Mouse (Mus musculus) layer of hippocampus, postnatal 25 days (tissue): Measurements from ENCODE around the gene Cpm. TPM values are rescaled to one million over a fixed set of nuclear protein-coding genes. Genes with fewer than 3 reads are reported as not detected.

Source experiments
- DNase-seq, 2 experiments: peaks; one replicate each; pipeline ENCODE4 v3.0.0; 2022; ENCODE audit warnings: mixed read lengths in 2 of 2, low spot score in 1 of 2; ENCODE audit errors: extremely low spot score in 1 of 2
- total RNA-seq, 2 experiments: library from RNA; stranded (reverse); gene quantifications; 2 replicates each; pipeline ENCODE4 v1.2.3; 2021

Cpm gene
- total RNA-seq, 2 experiments from 2014 or later, result 8.5 to 11.4 TPM

- DNase-seq, result no peak
Observed at GRCm38 (mm10) chr10:117604624-117605282, 24.5 kb upstream of the Cpm start.

GRCm38 (mm10) chr10:117605283-117606243 is 23.7 kb upstream of the Cpm start:
- DNase-seq, result no peak

DNA sequence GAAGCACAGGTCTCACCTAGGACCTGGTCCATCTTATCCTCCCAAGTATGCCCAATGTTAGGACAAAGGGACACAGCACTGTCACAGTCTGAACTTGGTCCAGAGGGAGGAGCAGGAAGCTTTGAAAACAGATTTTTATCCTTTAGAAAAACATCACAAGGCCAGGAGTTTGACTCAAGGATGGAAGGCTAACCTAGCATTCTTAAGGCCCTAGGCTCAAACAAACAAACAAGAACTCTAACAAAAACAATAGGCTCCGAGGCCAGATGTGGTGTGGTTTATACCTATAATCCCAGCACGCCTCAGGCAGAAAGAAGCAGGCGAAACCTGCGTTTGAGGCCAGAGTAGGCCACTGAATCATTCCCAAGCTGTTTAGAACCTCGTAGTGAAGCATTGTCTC is 22.9 kb upstream of the Cpm start:
- no peak for DNase-seq

DNA sequence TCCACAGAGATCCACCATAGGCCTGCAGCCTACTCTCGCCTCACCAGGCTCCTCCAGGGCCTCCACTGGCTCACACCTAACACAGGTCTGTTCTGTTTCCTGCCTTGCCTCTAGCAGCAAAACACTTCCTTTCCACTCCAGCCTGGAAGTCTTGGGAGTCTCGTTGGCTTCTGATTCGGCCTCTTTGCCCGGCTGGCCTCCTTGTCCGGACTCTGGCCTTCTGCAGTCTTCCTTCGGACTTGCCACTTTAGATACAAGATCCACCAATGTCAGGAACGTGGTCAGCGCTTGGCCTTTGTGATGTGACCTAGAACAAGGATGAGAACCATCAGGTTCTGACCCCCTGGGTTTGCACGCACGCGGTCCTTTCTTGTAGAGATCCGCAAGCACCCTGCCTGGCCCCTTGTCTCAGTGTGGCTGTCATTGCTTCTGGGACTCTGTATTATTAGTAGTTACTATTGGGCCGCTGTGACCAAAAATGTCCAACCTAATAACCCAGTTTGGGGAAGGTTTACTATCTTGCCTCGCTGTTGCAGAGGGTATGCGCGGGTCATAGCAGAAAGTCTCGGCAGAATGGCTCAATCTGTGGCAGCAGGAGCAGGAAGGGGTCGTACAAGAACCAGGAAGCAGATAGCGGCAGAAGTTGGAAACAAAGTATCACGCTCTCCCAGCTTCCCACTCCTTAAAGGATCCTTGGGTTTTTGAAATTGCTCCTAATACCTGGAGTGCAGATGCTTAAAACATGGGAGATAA is 22.1 kb upstream of the Cpm start:
- DNase-seq, result no peak

GRCm38 (mm10) chr10:117607804-117608279 is 21.5 kb upstream of the Cpm start:
- DNase-seq, result no peak

- DNase-seq, result no peak
Observed at GRCm38 (mm10) chr10:117608487-117608886, 20.8 kb upstream of the Cpm start.

- DNase-seq, result no peak
Observed at GRCm38 (mm10) chr10:117608988-117609809, 20.1 kb upstream of the Cpm start.

DNA sequence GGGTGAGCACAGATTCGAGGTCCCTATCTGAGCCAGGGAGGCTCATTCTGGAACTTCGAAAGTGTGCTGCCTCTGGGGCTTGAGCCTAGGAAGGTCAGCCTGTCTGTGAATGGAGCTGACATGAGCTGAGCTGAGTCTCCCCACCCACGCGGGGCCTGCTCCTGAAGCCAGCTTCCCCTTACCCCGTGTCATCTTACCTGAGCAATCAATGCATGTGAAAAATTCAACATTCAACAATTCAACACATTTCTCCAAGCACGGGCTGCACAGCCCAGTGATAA is 19.6 kb upstream of the Cpm start:
- no peak for DNase-seq

DNA sequence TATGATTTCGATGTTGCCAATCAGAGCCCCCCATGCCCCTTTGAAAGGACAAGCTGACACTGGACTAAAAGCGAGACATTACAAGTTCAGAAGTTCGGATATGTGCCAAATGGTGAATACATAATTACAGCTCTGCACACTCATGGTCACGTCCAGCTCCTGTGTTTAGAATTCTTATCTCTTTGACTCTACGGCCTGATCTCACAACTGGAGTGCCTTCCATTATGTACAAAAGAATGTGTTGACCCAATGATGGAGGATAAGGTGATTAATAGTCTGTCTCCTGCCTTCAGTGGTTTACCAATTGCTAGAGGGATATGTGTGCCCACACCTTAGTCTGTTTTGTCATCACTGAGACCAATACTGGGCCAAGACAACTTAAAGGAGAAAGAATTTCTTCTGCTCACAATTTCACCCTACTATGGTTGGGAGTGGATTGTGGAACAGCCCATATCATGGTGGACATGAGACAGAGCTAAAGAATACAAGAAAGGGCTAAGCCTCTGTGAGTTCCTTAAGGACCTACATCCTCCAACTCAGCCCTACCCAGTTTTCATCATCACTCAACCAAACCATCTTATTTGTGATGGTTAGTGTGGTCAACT is 19.0 kb upstream of the Cpm start:
- no peak for DNase-seq

GRCm38 (mm10) chr10:117610794-117611384 is 18.4 kb upstream of the Cpm start:
- DNase-seq, result no peak

GRCm38 (mm10) chr10:117611503-117611902 is 17.8 kb upstream of the Cpm start:
- DNase-seq, result no peak

GRCm38 (mm10) chr10:117611976-117612375 is 17.3 kb upstream of the Cpm start:
- DNase-seq, result no peak

DNA sequence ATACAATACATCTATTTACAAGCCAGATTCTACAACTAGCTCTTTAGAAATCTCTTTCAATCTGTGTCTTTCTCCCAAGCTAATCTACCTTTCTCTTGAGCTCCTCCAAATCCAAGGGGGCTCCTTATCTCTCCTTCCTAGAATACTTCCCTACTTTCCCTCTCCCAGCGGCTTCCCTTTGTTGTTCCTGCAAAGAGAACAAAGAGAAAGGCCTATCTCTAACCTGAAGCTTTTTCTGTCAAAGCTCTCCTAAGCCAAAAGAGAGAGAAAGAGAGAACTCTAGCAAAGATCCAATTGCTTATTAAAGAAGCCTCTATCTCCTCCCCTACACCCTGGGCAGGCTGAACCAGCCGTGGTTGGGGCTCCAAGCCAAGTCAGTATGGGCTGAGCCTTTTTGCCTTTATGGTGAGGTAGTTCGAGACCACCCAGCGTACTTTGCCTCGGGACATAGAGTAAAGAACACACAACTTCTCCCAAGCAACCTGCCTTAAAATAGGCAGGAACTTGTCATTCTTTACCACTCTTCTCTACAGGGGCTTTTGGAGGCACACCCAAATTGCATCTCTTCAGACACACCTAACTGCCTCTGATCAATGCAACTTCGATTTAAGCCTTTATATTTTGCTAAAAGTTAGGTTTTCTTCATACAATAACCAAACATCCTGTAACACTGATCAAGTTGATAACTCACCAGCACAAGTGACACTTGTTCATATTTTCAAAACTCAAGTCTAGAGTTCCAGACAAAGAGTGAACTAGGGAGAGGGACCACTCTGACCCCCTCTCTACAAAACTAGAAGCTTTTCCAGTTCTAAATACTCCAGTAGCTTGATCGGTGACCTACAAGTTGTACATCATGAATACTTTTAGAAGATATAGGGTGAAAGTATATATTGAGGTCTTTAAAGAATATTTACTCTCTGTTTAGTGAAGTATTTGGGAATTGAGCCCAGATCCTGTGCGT is 16.4 kb upstream of the Cpm start:
- no peak for DNase-seq

GRCm38 (mm10) chr10:117613960-117614359 is 15.3 kb upstream of the Cpm start:
- no peak for DNase-seq

DNA sequence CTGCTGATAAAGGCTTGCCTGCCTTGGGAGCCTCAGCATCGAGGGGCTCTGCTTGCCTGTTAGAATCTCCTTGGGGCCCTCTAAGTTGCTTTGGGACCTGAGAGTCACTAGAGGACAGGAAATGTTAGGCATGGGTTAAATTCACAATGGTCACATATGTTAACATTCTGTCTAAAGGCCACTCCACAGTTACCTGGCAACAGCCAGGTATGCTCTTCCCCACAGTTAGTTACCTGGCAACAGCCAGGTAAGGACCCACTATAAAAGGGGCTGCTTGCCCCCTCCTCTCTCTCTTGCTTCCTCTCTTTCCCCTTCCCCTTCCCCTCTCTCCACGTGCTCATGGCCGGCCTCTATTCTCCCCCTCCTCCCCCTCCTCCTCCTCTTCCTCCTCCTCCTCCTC is 14.9 kb upstream of the Cpm start:
- no peak for DNase-seq

DNA sequence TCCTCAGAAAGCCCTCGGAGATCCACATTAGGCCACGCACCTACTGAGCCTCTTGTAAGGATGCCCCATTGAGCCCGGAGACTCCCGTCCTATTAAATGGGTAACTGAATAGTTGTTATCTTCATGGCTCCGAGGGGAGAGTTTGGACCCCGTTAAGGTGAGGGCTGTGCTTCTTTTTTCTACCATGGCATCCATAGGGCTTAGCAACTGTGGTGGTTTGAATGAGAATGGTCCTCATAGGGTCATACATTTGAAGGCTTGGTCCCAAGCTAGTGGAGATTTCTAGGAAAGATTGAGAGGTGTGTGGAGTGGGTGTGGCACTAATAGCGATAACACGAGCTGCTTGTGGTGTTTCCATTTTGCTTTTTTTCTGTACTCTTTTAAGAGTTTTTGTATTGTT is 14.1 kb upstream of the Cpm start:
- no peak for DNase-seq

DNA sequence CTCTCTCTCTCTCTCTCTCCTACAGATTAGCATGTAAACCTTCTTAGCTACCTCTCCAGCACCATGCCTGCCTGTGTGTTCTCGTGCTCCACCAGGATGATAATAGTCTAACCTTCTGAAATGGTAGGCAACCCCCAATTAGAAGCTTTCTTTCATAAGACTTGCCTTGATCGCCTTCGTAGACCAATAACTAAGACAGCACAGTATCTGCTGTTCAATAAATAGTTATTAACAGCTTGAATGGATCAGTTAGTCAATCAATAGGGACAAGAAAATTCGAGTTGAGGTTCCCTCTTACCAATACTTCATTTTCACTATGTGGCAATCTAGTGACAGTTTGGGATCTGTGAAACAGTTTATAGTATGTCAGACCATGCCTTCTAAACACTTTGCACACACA is 13.6 kb upstream of the Cpm start:
- DNase-seq, result no peak

GRCm38 (mm10) chr10:117616191-117616680 is 13.1 kb upstream of the Cpm start:
- DNase-seq, result no peak
